Mouse (Mus musculus) midbrain, embryonic 15.5 days (tissue): ENCODE data around the gene Igsf3. TPM values are rescaled to one million over a fixed set of nuclear protein-coding genes. Genes with fewer than 3 reads are reported as not detected.

Experiments
- ATAC-seq: fragments of 200-750 bp; cut with Nextera tagmentation; replicated peaks from 2 replicates; pipeline ENCODE4 v1.8.0; 2017; ENCODE audit warnings: moderate TSS enrichment
- H3K27ac ChIP-seq: fragments of 300-500 bp; sonication (generic); 2 replicates; pipeline ENCODE4 v1.5.1; 2015; ENCODE audit warnings: mild to moderate bottlenecking, inconsistent platforms
- H3K27me3 ChIP-seq: fragments of 300-500 bp; sonication (generic); replicated peaks from 2 replicates; pipeline ENCODE4 v1.6.1; 2015; ENCODE audit warnings: inconsistent platforms
- H3K36me3 ChIP-seq: fragments of 300-500 bp; sonication (generic); replicated peaks from 2 replicates; pipeline ENCODE4 v1.6.1; 2015; ENCODE audit warnings: inconsistent platforms
- H3K4me1 ChIP-seq: fragments of 300-500 bp; sonication (generic); 2 replicates; pipeline ENCODE4 v1.6.1; 2015; ENCODE audit warnings: inconsistent platforms
- H3K4me2 ChIP-seq: fragments of 300-500 bp; sonication (generic); 2 replicates; pipeline ENCODE4 v1.6.1; 2015; ENCODE audit warnings: inconsistent platforms, mild to moderate bottlenecking, moderate library complexity
- H3K4me3 ChIP-seq: fragments of 300-500 bp; sonication (generic); 2 replicates; pipeline ENCODE4 v1.5.1; 2015; ENCODE audit warnings: mild to moderate bottlenecking, inconsistent platforms
- H3K9ac ChIP-seq: fragments of 300-500 bp; sonication (generic); 2 replicates; pipeline ENCODE4 v1.6.1; 2015; ENCODE audit warnings: mild to moderate bottlenecking, inconsistent platforms
- H3K9me3 ChIP-seq: fragments of 300-500 bp; sonication (generic); 2 replicates; pipeline ENCODE4 v1.6.1; 2016; ENCODE audit warnings: inconsistent platforms
- WGBS: fragments of 180-500 bp; shearing (Covaris S2); methylation state at CpG from one replicate; pipeline ENCODE4 v1.1.7; 2015; ENCODE audit warnings: mixed read lengths; 5-methylcytosine and 5-hydroxymethylcytosine counted together
- polyA plus RNA-seq: library from polyadenylated mRNA; unstranded; fragments of >200 nt; fragmentation: Nextera tagmentation; extraction: Ambion mirVana; gene quantifications from 2 replicates; pipeline ENCODE4 v1.2.1, GENCODE M21; 2015

Gene Igsf3
- polyA plus RNA-seq = 99.0 and 104 TPM in 2 replicates

- 4% methylated on average over 43 of the region's 56 CpGs for WGBS
- Histone ChIP-seq H3K27me3 (no peaks in the 10 kb centered on the region), H3K9me3 (no peaks in the 10 kb centered on the region), H3K4me3 (peak within 1 kb of the TSS; percentile 82), H3K27ac (peak within 1 kb of the TSS; percentile 84), H3K9ac (peak within 1 kb of the TSS; percentile 91), H3K4me1 (peaks cover 41% of the 10 kb centered on the region), H3K36me3 (no peaks in the 10 kb centered on the region), H3K4me2 (peak within 1 kb of the TSS; percentile 68)
- ATAC-seq = peak; percentile 78
Observed at GRCm38 (mm10) chr3:101376538-101377247, at the start of gene Igsf3. Igsf3 (plus strand) TSS chr3:101377083.

GRCm38 (mm10) chr3:101327248-101327647, 49.6 kb upstream of the Igsf3 start:
- H3K27me3 ChIP-seq = no peaks in the 10 kb centered on the region
- H3K4me1 ChIP-seq = no peaks in the 10 kb centered on the region
- H3K9ac ChIP-seq = no peak overlapping the region
- no peak overlapping the region for H3K27ac ChIP-seq
- no peak overlapping the region for H3K4me2 ChIP-seq
- ATAC-seq = no peak
- WGBS = 61% methylated on average over 2 of the region's 2 CpGs
- H3K9me3 ChIP-seq = no peaks in the 10 kb centered on the region
- no peak overlapping the region for H3K4me3 ChIP-seq
- H3K36me3 ChIP-seq = no peaks in the 10 kb centered on the region

- no peaks in the 10 kb centered on the region for H3K4me1 ChIP-seq
- no peaks in the 10 kb centered on the region for H3K9me3 ChIP-seq
- no peak overlapping the region for H3K27ac ChIP-seq
- no peak for ATAC-seq
- no peak overlapping the region for H3K4me3 ChIP-seq
- no peak overlapping the region for H3K4me2 ChIP-seq
- H3K36me3 ChIP-seq = no peaks in the 10 kb centered on the region
- no peak overlapping the region for H3K9ac ChIP-seq
- H3K27me3 ChIP-seq = no peaks in the 10 kb centered on the region
- WGBS = 89% methylated on average over 7 of the region's 7 CpGs
Observed at GRCm38 (mm10) chr3:101328617-101329016, 48.3 kb upstream of the Igsf3 start.

- Histone ChIP-seq H3K9me3 (no peaks in the 10 kb centered on the region), H3K4me3 (no peak overlapping the region), H3K4me1 (peaks cover 14% of the 10 kb centered on the region), H3K4me2 (no peak overlapping the region), H3K27ac (peak overlapping the region; percentile 59), H3K9ac (no peak overlapping the region), H3K27me3 (no peaks in the 10 kb centered on the region), H3K36me3 (no peaks in the 10 kb centered on the region)
- 74% methylated on average over 9 of the region's 9 CpGs for WGBS
- peak; percentile 58; the same call in 1 of the 2 replicates for ATAC-seq
Observed at GRCm38 (mm10) chr3:101343199-101343924, 33.5 kb upstream of the Igsf3 start.

- Histone ChIP-seq H3K36me3 (no peaks in the 10 kb centered on the region), H3K27me3 (no peaks in the 10 kb centered on the region), H3K27ac (peak overlapping the region; percentile 59), H3K9ac (no peak overlapping the region), H3K4me1 (peaks cover 22% of the 10 kb centered on the region), H3K4me3 (no peak overlapping the region), H3K9me3 (no peaks in the 10 kb centered on the region), H3K4me2 (no peak overlapping the region)
- peak; percentile 71; the same call in 1 of the 2 replicates for ATAC-seq
- WGBS = 46% methylated on average over 3 of the region's 3 CpGs
Observed at GRCm38 (mm10) chr3:101344246-101344645, 32.6 kb upstream of the Igsf3 start.

GRCm38 (mm10) chr3:101345299-101345698, 31.6 kb upstream of the Igsf3 start:
- no peak for ATAC-seq
- no peak overlapping the region for H3K4me3 ChIP-seq
- no peaks in the 10 kb centered on the region for H3K36me3 ChIP-seq
- H3K27me3 ChIP-seq = no peaks in the 10 kb centered on the region
- no peak overlapping the region for H3K4me2 ChIP-seq
- no peak overlapping the region for H3K27ac ChIP-seq
- H3K9me3 ChIP-seq = no peaks in the 10 kb centered on the region
- peaks cover 32% of the 10 kb centered on the region for H3K4me1 ChIP-seq
- WGBS = 78% methylated on average over 6 of the region's 6 CpGs
- H3K9ac ChIP-seq = no peak overlapping the region

GRCm38 (mm10) chr3:101346806-101347205, 30.1 kb upstream of the Igsf3 start:
- ATAC-seq = no peak
- WGBS = 59% methylated on average over 1 of the region's 1 CpGs
- H3K4me1 ChIP-seq = peaks cover 43% of the 10 kb centered on the region
- no peaks in the 10 kb centered on the region for H3K9me3 ChIP-seq
- H3K36me3 ChIP-seq = no peaks in the 10 kb centered on the region
- H3K4me3 ChIP-seq = no peak overlapping the region
- H3K27ac ChIP-seq = no peak overlapping the region
- H3K4me2 ChIP-seq = no peak overlapping the region
- no peaks in the 10 kb centered on the region for H3K27me3 ChIP-seq
- H3K9ac ChIP-seq = no peak overlapping the region

- H3K4me2 ChIP-seq = no peak overlapping the region
- H3K4me3 ChIP-seq = no peak overlapping the region
- H3K36me3 ChIP-seq = no peaks in the 10 kb centered on the region
- H3K9me3 ChIP-seq = peaks cover 4% of the 10 kb centered on the region; the same call in 1 of the 2 replicates
- H3K27ac ChIP-seq = peak overlapping the region; percentile 85
- H3K27me3 ChIP-seq = no peaks in the 10 kb centered on the region
- H3K4me1 ChIP-seq = peaks cover 40% of the 10 kb centered on the region
- ATAC-seq = no peak
- no peak overlapping the region for H3K9ac ChIP-seq
- WGBS = 53% methylated on average over 9 of the region's 9 CpGs
Observed at GRCm38 (mm10) chr3:101348501-101349161, 28.3 kb upstream of the Igsf3 start.

GRCm38 (mm10) chr3:101349542-101350307, 27.2 kb upstream of the Igsf3 start:
- H3K9me3 ChIP-seq = peaks cover 5% of the 10 kb centered on the region; the same call in 1 of the 2 replicates
- H3K36me3 ChIP-seq = no peaks in the 10 kb centered on the region
- peak; percentile 92 for ATAC-seq
- no peak overlapping the region for H3K9ac ChIP-seq
- H3K4me3 ChIP-seq = no peak overlapping the region
- peak overlapping the region; percentile 85 for H3K27ac ChIP-seq
- peak overlapping the region; percentile 11 for H3K4me2 ChIP-seq
- no peaks in the 10 kb centered on the region for H3K27me3 ChIP-seq
- H3K4me1 ChIP-seq = peaks cover 31% of the 10 kb centered on the region
- 29% methylated on average over 6 of the region's 6 CpGs for WGBS

GRCm38 (mm10) chr3:101350406-101350805, 26.5 kb upstream of the Igsf3 start:
- Histone ChIP-seq H3K4me3 (no peak overlapping the region), H3K27me3 (no peaks in the 10 kb centered on the region), H3K9ac (no peak overlapping the region), H3K27ac (peak overlapping the region; percentile 85), H3K9me3 (peaks cover 5% of the 10 kb centered on the region; the same call in 1 of the 2 replicates), H3K4me2 (no peak overlapping the region), H3K4me1 (peaks cover 29% of the 10 kb centered on the region), H3K36me3 (no peaks in the 10 kb centered on the region)
- ATAC-seq = peak; percentile 50
- 53% methylated on average over 4 of the region's 4 CpGs for WGBS

GRCm38 (mm10) chr3:101354490-101354889, 22.4 kb upstream of the Igsf3 start:
- Histone ChIP-seq H3K27ac (no peak overlapping the region), H3K4me1 (peaks cover 25% of the 10 kb centered on the region), H3K9me3 (peaks cover 5% of the 10 kb centered on the region; the same call in 1 of the 2 replicates), H3K4me3 (no peak overlapping the region), H3K36me3 (no peaks in the 10 kb centered on the region), H3K4me2 (no peak overlapping the region), H3K9ac (no peak overlapping the region), H3K27me3 (no peaks in the 10 kb centered on the region)
- ATAC-seq = no peak

GRCm38 (mm10) chr3:101355702-101356101, 21.2 kb upstream of the Igsf3 start:
- no peak for ATAC-seq
- Histone ChIP-seq H3K9me3 (peaks cover 5% of the 10 kb centered on the region; the same call in 1 of the 2 replicates), H3K4me3 (no peak overlapping the region), H3K36me3 (no peaks in the 10 kb centered on the region), H3K4me2 (no peak overlapping the region), H3K4me1 (peaks cover 13% of the 10 kb centered on the region), H3K27ac (no peak overlapping the region), H3K9ac (no peak overlapping the region), H3K27me3 (no peaks in the 10 kb centered on the region)
- WGBS = 46% methylated on average over 5 of the region's 5 CpGs
